Mouse (Mus musculus) erythroblast, embryonic 14.5 days (primary cell): ENCODE measurements around the gene Tmem33.

ENCODE experiments used
- GATA1 ChIP-seq: IDR thresholded peaks from 2 replicates; pipeline ENCODE4 v1.6.1; 2012; ENCODE audit warnings: low read length, inconsistent platforms, mixed read lengths
- TAL1 ChIP-seq: IDR thresholded peaks from 3 replicates; pipeline ENCODE4 v1.6.1; 2012; ENCODE audit warnings: low read length, inconsistent platforms, mixed read lengths

GRCm38 (mm10) chr5:67280400-67280799 is 20.0 kb downstream of the Tmem33 start:
- TF ChIP-seq TAL1 = peak; percentile 97
- TF ChIP-seq GATA1 = peak; percentile 97
